Mouse (Mus musculus) NIH3T3 (cell line): ENCODE measurements around the gene Eif2b2.

Experiments
- DNase-seq: peaks from one replicate; pipeline ENCODE4 v3.0.0-alpha.2; 2012; ENCODE audit warnings: low read depth

Gene Eif2b2

DNA sequence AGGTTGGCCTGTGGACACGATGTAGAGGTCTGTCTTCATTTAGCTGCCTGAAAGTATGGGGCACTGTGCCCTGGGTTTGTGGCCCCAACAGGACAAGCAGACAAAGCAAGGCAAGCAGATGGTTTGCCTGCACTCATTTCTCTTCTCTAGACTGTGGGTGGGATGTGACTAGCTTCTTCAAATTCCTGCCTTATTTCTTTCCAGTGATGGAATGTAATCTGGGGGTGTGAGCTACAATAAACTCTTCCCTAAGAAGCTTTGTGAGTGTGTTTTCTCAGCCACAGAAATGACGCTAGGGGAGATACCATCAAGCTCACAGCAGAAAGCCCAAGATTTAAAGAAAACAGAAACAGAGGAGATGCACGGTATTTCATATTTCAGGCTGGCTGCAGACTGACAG, 32.8 kb downstream of the Eif2b2 start:
- no peak for DNase-seq

DNA sequence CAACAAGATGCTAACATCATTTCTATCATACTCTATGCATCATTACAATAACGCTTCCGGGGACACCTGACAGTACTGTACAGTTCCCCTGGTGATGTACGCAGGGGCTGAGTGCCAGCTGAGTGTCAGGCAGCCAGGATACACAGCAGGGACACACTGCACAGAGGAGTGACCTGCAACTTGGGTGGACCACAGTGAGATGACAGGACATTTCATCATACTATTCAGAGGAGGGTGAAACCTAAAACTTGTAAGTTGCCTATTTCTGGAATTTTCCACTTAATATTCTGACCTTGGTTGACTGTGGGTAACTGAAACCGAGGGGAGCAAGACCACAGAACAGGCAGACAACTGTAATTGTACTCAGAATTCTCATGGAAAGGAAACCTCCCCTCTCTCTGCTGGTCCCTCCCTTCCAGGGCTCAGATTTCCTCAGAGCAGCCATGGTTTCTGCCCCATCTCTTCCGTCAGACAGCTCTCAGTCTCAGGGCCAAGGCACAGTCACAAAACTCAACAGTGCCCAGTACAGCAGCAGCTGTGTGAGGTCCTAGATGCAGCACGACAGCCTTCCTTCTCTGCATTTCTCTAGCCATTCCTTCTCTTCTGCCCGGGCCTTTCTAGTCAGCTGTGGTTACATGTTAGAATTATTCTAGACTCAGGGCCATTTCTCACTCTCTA, 36.9 kb downstream of the Eif2b2 start:
- DNase-seq, result peak; percentile 34

DNA sequence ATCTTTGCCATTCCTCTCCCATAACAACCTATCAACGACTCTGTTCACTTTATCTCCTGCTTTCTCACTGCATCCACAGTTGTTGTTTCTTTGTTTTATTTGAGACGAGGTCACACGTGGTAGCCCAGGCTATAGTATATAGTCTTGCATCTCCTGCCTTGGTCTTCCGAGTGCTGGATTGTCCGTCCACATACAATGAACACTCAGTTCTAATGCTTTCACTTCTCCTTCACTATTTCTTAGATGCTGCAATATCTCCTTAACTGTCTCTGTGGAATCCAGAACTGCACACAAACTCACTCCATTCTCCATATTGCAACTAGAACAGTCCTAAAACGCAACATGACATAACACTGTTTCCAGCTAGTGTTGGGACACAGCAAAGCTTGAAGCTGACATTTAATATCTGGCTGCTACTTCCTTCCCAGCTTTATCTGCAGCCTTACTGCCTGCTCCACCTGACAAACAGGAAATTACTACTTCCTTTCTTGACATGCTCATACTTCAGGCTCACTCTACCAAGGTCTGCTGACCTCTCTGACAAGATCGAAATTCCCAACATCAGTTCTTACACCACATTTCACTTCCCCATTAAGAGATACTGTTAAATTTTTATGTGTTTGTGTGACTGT, 37.8 kb downstream of the Eif2b2 start:
- no peak for DNase-seq

DNA sequence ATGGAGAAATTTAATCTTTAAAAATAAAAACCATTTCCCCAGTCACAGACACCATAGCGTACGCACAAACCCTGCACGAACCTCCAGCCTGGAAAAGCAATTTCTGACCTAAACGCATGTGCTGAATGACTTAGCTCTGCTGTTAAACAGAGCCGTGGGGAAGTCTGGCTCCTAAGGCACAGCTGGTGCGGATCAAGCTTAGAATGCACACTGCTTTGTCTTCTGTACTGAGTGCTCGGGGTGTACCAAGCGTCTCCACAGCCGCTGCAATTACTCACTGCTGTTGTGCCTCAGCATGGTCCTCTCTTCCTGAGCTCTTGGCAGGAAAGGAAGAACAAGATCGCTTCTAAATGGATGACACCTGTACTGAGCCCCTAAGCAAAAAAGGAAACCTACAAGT, 43.2 kb downstream of the Eif2b2 start:
- peak; percentile 18 for DNase-seq

DNA sequence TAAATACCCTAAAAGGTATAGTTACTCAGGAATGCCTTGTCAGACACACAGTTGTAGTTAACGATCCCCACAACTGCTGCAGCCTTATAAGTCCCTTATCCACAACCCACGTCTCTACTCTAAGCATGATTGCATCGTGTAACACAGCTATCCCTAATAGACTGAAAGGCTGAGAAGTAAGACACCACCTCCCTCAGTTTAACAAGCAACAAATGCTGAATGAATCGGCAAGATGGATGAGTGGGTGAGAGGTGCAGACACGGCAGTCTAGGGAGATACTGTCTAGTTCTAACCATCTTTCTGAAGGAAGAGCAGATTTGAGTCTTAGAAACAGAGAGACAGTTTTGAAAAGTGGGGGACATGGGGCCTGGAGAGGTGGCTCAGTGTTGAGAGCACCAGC, 43.9 kb downstream of the Eif2b2 start:
- no peak for DNase-seq

DNA sequence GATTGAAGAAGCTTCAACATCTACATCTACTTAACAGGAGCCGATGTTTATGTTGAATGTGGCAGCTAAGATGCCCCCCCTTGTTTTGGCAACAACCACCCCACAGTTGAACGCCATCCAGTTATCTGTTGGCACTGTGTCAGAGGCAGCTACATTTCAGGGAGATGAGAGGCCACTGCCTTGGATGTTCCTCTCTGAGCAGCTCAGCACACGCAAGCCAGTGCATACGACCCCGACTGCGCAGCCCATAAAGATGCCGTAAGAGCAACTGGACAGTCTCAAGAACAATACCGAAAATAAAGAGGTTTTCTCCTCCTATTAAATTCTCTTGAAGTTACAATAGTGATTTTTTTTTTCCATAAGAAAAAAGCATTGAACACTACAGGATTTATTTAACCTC, 45.2 kb downstream of the Eif2b2 start:
- DNase-seq, result peak; percentile 43

DNA sequence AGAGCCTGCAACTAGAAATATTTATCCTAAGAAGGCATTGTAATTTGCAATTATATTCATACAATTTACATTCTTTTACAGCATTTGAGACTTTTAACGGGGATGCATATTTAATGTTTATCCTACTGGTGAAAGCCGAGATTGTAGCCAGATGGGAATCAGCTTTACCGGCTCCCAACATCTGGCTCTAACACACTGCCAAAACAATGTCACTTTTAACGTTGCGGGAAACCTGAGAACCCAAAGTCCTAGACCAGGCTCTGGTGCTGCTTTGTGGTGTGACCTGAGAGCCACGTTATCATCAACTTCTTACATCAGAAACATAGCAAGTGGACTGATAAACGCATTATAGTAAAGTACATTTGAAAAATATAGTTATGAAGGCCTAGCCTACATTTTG, 45.7 kb downstream of the Eif2b2 start:
- DNase-seq, result peak; percentile 41

DNA sequence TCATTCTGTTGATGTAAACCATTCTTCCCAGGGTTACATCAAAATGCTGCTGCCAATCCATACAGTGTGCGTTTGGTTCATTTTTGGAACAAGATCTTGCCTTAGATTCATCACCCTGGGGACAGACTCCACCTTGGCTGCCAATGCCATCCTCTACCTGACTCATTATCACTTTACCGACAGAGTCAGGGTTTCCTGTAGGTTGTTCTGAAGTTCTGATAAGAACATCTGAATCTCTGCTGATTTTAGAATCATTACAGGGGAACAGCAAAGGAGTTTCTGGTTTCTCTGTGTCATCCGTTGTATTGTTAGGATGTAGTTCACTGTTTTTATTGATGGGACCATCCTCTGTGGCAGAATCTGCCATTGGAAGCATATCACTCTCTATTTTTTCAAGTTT, 47.0 kb downstream of the Eif2b2 start:
- DNase-seq, result no peak

DNA sequence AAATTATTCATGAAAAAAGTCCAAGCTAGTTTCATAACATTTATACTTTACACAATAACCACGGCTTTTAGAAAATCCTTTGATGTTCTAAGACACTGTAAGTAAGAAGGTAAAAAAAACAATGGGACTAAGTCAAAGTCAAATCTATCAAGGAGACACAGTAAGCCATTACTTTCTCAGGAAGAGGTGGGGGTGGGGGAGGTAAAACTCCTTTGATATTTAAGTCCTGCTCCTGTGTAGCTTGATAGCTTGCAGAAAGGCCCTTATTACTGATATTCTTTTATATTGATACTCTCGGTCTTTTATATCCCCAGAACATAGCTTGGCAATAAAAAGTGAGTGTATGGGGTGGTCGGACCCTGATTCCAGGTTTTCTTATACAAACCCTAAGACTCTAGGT, 50.5 kb downstream of the Eif2b2 start:
- no peak for DNase-seq

DNA sequence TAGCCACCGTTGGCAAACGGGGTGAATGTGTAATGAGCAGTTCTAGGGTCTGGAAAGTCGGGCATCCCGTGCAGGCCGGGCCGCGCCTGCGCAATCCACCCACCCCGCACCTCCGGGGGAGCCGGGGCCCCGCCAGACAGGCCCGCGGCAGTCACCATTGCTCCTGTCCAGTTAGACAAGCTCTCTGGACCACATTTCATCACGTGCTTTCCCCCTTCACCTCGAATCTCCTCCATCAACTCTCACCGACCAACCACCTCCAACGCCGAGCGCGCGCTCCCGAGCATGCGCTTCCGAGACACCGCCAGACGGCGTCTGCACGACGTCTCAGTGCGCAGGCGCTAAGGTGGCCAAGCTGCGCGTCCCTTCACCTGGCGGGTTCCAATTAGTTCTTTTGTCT, 51.0 kb downstream of the Eif2b2 start, which contains the start of gene Mlh3:
Gene Mlh3, minus strand, starts transcription at position 281 of the 400 bp plus-strand sequence.
- DNase-seq, result no peak

DNA sequence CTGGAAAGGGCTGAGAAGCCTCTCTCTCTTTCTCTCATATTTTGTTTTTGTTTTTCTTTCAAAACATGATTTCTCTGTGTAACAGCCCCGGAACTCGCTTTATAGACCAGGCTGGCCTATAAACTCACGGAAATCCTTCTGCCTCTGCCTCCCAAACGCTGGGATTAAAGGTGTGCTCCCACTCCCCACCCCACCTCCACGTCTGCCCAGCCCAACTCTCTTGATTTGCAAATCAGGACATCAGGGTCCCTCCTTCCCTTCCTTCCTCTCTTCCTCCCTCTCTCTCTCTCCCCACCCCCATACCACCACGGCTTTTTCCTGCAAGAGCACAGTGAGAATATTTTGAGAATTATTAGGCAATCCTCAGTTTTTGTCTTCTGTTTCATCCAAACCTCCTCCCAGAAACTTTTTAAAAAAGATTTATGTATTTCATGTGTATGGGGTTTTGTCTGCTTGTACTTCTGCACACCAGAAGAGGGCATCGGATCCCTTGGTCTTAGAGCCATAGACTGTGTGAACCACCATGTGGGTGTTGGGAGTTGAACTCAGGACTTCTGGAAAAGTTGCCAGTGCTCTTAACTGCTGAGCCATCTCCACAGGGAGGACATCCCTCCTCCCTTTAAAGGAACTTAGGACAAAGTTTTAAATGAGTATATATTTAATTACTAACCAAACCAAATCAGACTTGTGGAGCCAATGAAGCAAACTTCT, 52.0 kb downstream of the Eif2b2 start:
- DNase-seq, result peak; percentile 21

DNA sequence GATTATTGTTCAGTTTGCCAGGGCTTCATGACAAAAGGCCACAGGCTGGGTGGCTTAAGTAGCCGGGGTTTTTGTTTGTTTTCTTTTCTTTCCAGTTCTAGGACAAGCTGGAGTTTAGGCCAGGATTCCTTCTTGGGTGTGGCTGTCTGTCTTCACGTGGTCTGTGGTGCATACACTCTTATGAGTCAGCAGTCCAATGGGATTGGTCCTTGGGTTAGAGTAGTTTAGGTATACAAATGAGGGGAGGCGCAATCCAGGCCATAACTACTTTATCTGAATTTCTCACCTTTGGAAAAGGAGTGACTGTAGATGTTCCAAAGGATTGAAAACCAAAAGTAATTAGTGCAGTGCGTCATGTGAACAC, 52.5 kb downstream of the Eif2b2 start:
- DNase-seq, result peak; percentile 52

DNA sequence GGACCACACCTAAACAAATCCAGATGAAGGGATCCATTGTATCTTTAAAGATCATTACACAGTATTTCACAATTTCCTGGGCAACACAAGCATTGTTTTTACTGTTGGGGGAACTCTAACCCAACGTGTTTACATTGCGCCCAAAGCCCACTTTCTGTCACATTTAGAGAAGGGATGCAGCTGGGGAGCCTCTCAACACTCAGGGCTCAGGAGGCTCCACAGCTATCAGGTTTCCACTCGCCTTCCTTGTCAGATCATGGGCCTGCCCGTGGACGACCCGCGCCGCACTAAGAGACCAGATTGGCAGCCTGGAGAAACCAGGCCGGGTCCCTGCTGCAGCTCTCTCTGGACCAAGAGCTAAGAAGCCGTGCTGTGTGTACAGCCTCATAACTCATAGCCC, 54.2 kb downstream of the Eif2b2 start:
- DNase-seq, result peak; percentile 45
